Mouse (Mus musculus) gastrocnemius, postnatal 10 days (tissue): Measurements from ENCODE around the gene Fbxo10. TPM values are rescaled to one million over a fixed set of nuclear protein-coding genes. Genes with fewer than 3 reads are reported as not detected.
"Not testable (repeated sequence)": the region's sequence is repeated elsewhere in the genome, so short reads cannot be mapped to it uniquely, and the experiment has no call there.

Source experiments
- DNase-seq: peaks from one replicate; pipeline ENCODE4 v3.0.0; 2021; ENCODE audit warnings: mixed read lengths
- total RNA-seq, 2 experiments: library from RNA; stranded (reverse); gene quantifications; 2 replicates each; pipeline ENCODE4 v1.2.3; 2021

Fbxo10 gene
- total RNA-seq, 2 experiments from 2014 or later = 6.6 to 8.0 TPM

DNA sequence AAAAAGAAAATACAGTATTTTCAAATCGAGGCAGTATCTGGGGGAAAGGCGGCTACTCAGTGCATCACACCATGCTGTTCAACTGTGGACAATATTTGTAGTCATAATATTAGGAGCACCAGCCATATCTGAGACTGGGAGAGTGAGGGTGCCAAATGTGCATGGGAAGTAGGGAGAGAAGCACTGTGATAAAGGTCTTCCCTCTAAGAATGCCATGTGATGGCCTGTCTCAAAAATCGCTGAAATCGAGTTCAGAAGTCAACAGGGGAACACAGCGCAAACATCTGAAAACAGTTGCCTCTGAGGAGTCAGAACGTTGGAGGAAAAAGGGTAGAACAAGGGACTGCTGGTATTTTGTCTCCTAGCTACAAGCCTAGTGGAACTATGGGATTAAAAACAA lies 84.4 kb downstream of the Fbxo10 start:
- no peak for DNase-seq

DNA sequence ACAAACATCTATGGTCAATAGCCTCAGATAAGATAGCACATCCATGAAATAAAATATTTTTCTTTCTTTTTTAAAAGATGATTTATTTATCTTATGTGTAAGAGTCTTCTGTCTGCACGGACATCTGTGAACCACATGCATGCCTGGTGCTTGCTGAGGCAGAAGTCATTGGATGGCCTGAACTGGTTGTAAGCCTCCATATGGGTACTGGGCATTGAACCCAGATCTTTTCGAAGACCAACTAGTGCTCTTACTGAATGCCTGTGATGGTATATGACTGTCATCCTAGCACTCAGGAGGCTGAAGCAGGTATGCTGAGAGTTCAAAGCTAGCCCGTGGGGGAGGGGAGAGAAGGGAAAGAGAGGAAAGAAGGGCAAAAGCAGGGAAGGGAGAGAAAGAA lies 86.3 kb downstream of the Fbxo10 start:
- DNase-seq = no peak

DNA sequence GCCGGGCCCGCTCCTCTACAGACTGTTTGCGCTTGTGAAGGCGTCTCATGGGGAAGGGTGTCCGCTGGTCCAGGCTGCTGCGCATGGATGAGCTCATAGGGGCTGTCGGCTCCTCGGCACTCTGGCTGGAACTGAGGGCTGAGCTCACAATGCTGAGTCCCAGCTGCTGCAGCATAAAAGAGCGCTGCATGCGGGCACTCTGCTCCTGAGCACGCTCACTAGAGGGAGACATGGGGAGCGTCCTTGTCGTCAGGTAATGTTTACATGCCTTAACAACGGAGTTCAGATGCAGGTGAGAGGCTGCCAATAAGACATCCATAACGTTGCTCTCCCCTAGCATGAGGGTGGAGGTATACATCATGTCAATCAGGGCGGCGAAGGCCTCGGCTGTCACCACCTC lies 89.6 kb downstream of the Fbxo10 start:
- no peak for DNase-seq

DNA sequence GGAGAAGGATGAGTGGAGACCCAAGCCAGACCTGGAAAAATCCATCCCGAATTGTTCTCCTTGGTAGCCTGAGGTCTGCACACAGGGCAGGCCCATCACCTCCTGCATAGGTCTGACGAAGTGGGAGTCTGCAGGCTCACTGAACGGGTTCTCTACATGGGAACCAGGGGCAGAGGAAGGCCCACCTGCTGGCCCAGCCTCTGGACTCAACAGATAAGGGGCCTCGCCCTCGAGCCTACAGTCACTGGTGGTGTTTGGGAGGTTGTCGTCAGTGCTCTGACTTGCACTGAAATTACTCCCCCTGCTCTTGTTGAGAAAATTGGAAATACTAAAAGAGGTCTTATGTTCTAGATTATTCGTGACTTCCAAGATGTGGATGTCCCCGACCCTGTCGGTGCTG lies 90.6 kb downstream of the Fbxo10 start:
- no peak for DNase-seq

DNA sequence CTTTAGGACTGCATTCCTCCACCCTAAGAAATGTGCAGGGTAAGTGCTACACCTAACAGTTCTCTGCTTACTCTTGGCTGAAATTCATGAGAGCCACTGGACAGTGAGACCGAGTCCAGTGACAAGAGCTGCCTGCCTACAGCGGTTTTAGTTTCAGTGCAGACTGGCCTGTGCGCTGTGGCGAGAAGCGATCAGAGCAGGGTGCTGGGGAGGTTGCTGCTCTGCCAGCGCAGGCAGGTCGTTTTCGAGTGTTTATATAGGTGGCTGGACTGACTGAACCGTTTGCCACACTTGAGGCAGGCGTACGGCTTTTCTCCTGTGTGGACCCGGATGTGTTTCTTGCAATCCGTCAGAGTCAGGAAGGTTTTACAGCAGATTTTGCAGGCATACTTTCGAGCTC lies 91.2 kb downstream of the Fbxo10 start:
- DNase-seq = not testable (repeated sequence)

DNA sequence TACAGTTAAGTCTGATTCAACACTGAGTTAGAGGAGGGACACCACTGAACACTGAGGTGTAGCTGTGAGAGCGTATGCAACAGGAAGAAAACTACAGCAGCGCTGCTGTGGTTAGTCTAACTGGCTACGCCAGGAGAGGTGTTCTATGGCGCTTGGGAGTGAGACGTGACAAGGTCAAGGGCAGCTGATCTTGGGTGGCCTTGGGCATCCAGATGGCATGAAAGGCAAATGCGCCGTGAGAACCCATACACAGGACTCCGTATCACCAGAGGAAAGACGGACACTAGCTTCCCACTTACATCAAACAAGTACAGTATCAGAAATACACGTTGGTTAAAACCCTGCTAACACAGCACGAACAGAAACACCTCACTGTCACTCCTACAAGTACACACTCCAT lies 92.1 kb downstream of the Fbxo10 start:
- not testable (repeated sequence) for DNase-seq

DNA sequence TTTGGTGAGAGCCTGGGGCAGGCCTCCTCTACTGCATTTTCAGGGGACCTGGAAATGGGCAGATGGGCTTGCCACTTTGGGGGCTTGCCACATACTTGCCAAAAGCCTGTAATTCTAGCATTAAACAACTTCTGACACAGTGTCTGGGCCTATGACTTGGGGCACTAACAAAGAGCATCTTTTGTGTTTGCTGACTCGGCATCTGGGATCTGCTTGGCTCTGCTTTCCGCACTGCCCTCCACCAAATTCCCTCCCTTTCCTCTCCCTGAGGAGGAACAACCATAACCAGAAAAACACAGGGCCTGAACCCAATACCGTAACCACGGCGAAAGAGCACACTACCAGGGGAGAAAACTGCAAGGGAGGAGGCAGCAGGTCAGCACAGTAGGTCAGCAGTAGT lies 93.8 kb downstream of the Fbxo10 start:
- no peak for DNase-seq

Other genes starting within 250 kb of the Fbxo10 start
- gene Grhpr, start 103.2 kb downstream of the Fbxo10 start, total RNA-seq = 10 to 100 TPM; 31.6 to 33.7 TPM
- gene Zbtb5, start 72.2 kb downstream of the Fbxo10 start, total RNA-seq = 1 to 10 TPM; 8.2 to 9.3 TPM
- 1 to 10 TPM; 6.7 to 8.2 TPM for gene Polr1e, start 66.0 kb downstream of the Fbxo10 start, total RNA-seq
- gene Tomm5, start 23.5 kb upstream of the Fbxo10 start, total RNA-seq = 10 to 100 TPM; 76.8 to 83.7 TPM
- gene Frmpd1, start 100.3 kb upstream of the Fbxo10 start, total RNA-seq = 1 to 10 TPM; 3.6 to 3.9 TPM
- 1 to 10 TPM; 4.0 to 6.2 TPM for gene Trmt10b, start 212.5 kb upstream of the Fbxo10 start, total RNA-seq